Mouse (Mus musculus) hindbrain, embryonic 15.5 days (tissue): ENCODE measurements around the gene Cgnl1. TPM values are rescaled to one million over a fixed set of nuclear protein-coding genes. Genes with fewer than 3 reads are reported as not detected.

Source experiments
- ATAC-seq: fragments of 200-750 bp; cut with Nextera tagmentation; 2 replicates; pipeline ENCODE4 v1.8.0; 2017; ENCODE audit warnings: low read depth, moderate number of reproducible peaks, moderate TSS enrichment; ENCODE audit not compliant: low FRiP score
- H3K27ac ChIP-seq: fragments of 300-500 bp; sonication (generic); replicated peaks from 2 replicates; pipeline ENCODE4 v1.5.1; 2015; ENCODE audit warnings: mild to moderate bottlenecking, inconsistent platforms
- H3K27me3 ChIP-seq: fragments of 300-500 bp; sonication (generic); 2 replicates; pipeline ENCODE4 v1.6.1; 2015; ENCODE audit warnings: control low read depth, inconsistent platforms
- H3K36me3 ChIP-seq: fragments of 300-500 bp; sonication (generic); 2 replicates; pipeline ENCODE4 v1.6.1; 2015; ENCODE audit warnings: control low read depth, inconsistent platforms
- H3K4me1 ChIP-seq: fragments of 300-500 bp; sonication (generic); replicated peaks from 2 replicates; pipeline ENCODE4 v1.6.1; 2015; ENCODE audit warnings: control low read depth, inconsistent platforms
- H3K4me2 ChIP-seq: fragments of 300-500 bp; sonication (generic); 2 replicates; pipeline ENCODE4 v1.6.1; 2015; ENCODE audit warnings: moderate library complexity, mild to moderate bottlenecking, inconsistent platforms
- H3K4me3 ChIP-seq: fragments of 300-500 bp; sonication (generic); 2 replicates; pipeline ENCODE4 v1.5.1; 2015; ENCODE audit warnings: mild to moderate bottlenecking, inconsistent platforms
- H3K9ac ChIP-seq: fragments of 300-500 bp; sonication (generic); 2 replicates; pipeline ENCODE4 v1.6.1; 2015; ENCODE audit warnings: inconsistent platforms
- H3K9me3 ChIP-seq: fragments of 300-500 bp; sonication (generic); 2 replicates; pipeline ENCODE4 v1.6.1; 2016; ENCODE audit warnings: control low read depth, inconsistent platforms
- WGBS: fragments of 180-500 bp; shearing (Covaris S2); methylation state at CpG from one replicate; pipeline ENCODE4 v1.1.7; 2015; 5-methylcytosine and 5-hydroxymethylcytosine counted together
- polyA plus RNA-seq: library from polyadenylated mRNA; unstranded; fragments of >200 nt; fragmentation: Nextera tagmentation; extraction: Ambion mirVana; gene quantifications from 2 replicates; pipeline ENCODE4 v1.2.1, GENCODE M21; 2015

The Cgnl1 gene
- polyA plus RNA-seq, 1 experiment from 2014 or later, result 6.7 TPM

DNA sequence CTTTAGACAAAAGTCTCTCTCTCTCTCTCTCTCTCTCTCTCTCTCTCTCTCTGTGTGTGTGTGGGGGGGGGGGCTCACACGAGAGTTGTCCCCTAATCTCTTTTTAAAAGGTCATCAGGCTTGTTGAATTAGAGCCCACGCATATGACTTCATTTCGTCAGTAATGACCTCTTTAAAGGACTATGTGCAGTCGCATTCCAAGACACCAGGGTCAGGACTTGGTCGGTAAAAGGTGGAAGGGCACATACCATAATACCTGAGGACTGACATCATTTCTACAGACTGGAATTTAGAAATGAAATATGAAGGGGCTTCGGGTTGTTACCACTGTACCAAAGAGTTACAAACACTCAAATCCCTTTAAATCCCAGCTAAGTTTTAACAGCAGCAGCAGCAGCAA lies 32.7 kb upstream of the Cgnl1 start:
- no peaks in the 10 kb centered on the region for H3K36me3 ChIP-seq
- ATAC-seq, result no peak
- no peak overlapping the region for H3K27ac ChIP-seq
- H3K9ac ChIP-seq, result no peak overlapping the region
- H3K27me3 ChIP-seq, result no peaks in the 10 kb centered on the region
- WGBS, result 58% methylated on average over 6 of the region's 6 CpGs
- no peaks in the 10 kb centered on the region for H3K4me1 ChIP-seq
- H3K9me3 ChIP-seq, result no peaks in the 10 kb centered on the region
- no peak overlapping the region for H3K4me3 ChIP-seq
- no peak overlapping the region for H3K4me2 ChIP-seq

DNA sequence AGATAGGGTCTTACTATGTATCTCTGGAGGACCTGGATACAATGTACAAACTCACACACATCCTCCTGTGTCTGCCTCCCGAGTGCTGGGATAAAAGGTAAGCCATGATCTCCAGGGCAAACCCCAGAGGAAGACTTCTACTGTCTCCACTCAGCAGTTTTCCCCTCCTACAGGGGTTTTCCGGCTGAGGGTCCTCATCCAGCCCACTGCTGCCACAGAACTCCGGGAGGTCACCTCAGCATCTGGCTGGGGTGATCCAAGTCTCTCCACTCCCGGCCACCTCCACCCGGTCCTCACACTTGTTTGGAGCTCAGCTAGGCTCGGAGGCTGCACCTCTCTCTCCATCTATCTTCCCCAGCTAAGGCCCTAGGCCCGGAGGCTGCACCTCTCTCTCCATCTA lies 31.9 kb upstream of the Cgnl1 start:
- Histone ChIP-seq H3K27ac (no peak overlapping the region), H3K27me3 (no peaks in the 10 kb centered on the region), H3K9ac (no peak overlapping the region), H3K4me3 (no peak overlapping the region), H3K4me2 (no peak overlapping the region), H3K9me3 (no peaks in the 10 kb centered on the region), H3K4me1 (no peaks in the 10 kb centered on the region), H3K36me3 (no peaks in the 10 kb centered on the region)
- WGBS, result 62% methylated on average over 7 of the region's 7 CpGs
- ATAC-seq, result no peak

DNA sequence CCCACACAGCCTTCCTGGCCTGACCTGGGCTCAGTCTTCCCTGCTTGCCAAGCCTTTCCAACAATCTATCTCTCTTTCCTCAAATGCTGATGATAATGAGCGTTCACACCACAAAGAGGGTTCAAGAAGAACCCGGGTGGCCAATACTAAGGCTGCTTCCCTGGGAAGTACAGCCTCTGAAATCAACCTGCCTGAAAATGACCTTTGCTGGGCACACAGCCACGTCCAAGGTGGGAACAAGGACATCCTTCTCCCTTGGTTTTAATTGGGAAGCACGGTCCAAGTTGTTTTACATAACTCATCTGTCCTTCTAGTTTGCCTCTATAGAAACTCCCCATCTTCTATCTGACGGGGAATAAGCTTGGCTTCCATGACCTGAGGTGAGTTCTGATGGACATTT lies 28.2 kb upstream of the Cgnl1 start:
- no peak overlapping the region for H3K27ac ChIP-seq
- no peaks in the 10 kb centered on the region for H3K9me3 ChIP-seq
- no peak for ATAC-seq
- no peak overlapping the region for H3K4me2 ChIP-seq
- H3K36me3 ChIP-seq, result no peaks in the 10 kb centered on the region
- 82% methylated on average over 5 of the region's 5 CpGs for WGBS
- H3K9ac ChIP-seq, result no peak overlapping the region
- H3K4me1 ChIP-seq, result no peaks in the 10 kb centered on the region
- H3K27me3 ChIP-seq, result no peaks in the 10 kb centered on the region
- no peak overlapping the region for H3K4me3 ChIP-seq

DNA sequence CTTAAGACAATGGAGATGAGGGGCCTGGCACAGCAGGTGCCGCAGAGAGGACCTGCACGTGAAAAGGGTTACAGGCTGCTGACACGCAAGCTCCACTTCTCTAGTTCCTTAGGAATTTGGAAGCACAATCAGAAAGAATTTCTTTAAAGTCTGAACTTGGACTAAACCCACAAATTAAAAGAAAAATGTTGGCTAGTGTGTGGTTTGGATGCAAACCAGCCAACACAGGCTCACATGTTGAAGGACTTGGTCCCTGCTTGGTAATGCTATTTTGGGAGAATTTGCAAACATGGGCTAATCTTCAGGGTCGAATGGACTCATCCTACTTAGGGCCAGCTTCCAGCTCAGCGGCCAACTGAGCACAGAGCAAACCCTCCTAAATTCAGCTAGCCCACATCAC lies 26.8 kb upstream of the Cgnl1 start:
- ATAC-seq, result no peak
- H3K27ac ChIP-seq, result no peak overlapping the region
- H3K4me2 ChIP-seq, result no peak overlapping the region
- H3K27me3 ChIP-seq, result no peaks in the 10 kb centered on the region
- no peaks in the 10 kb centered on the region for H3K9me3 ChIP-seq
- 56% methylated on average over 5 of the region's 5 CpGs for WGBS
- no peaks in the 10 kb centered on the region for H3K4me1 ChIP-seq
- no peak overlapping the region for H3K4me3 ChIP-seq
- no peaks in the 10 kb centered on the region for H3K36me3 ChIP-seq
- no peak overlapping the region for H3K9ac ChIP-seq

DNA sequence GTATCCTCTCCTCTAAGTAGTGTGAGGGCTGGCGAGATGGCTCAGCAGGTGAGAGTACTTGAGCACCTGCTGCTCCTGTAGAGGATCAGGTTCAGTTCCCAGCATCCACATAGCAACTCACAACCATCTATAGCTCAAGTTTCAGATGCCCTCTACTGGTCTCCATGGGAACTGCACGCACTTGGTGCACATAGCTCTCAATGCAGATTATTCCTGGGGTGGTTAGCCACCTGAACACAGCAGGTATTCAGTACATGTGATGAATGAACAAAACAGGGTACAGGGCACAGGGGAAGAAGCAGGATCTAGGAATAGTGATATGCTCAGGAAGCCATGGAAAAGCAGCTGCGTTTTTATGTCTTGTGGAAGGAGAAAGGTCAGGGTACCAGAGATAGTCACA lies 6.0 kb upstream of the Cgnl1 start:
- H3K9ac ChIP-seq, result no peak overlapping the region
- H3K9me3 ChIP-seq, result no peaks in the 10 kb centered on the region
- no peak overlapping the region for H3K4me2 ChIP-seq
- 88% methylated on average over 3 of the region's 3 CpGs for WGBS
- no peak overlapping the region for H3K27ac ChIP-seq
- H3K4me3 ChIP-seq, result no peak overlapping the region
- H3K4me1 ChIP-seq, result no peaks in the 10 kb centered on the region
- H3K36me3 ChIP-seq, result no peaks in the 10 kb centered on the region
- no peak for ATAC-seq
- H3K27me3 ChIP-seq, result 0 out of 2 replicates have a peak, but pooled peaks cover 3% of the 10 kb centered on the region

DNA sequence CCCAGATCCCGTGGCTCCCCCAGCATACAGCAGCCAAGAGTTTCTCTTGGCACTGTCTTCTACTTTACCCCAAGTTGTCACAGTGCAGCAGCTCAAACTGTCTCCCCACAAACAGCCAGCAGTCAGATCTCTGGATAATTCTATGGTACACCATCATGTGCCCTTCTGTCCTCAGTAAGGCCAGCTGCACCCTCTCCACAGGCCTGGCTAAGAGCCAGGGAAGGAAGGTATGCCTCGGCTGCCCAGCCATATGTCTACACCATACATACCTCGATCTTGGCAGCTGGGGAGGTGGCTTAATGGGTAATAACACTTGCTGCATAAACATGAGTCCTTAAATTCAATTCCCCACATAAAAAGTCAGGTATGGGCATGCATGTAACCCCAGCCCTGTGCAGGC lies 4.9 kb upstream of the Cgnl1 start:
- Histone ChIP-seq H3K9ac (no peak overlapping the region), H3K36me3 (no peaks in the 10 kb centered on the region), H3K4me2 (no peak overlapping the region), H3K4me1 (peaks cover 5% of the 10 kb centered on the region), H3K27me3 (peaks cover 3% of the 10 kb centered on the region; the same call in 1 of the 2 replicates), H3K9me3 (no peaks in the 10 kb centered on the region), H3K27ac (no peak overlapping the region), H3K4me3 (no peak overlapping the region)
- 71% methylated on average over 3 of the region's 3 CpGs for WGBS
- ATAC-seq, result no peak

DNA sequence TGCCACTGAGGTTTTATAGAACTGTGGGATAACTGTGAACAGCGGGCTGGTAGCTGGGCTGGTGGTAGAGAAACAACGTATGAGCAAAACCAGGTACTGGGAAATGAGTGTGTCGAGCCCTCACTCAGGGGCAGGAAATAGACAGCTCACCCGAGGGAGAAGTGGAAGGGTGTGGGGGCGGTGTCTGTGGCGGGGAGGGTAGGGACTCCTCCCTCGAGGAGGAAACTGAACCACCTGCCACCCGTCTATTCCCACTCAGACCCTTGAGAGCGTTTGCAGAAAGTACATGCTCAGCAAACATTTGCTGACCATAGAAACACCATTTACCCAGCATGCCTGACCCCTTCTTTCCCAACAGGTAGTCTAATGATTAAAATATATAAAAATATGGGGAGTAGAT lies 2.2 kb upstream of the Cgnl1 start:
- H3K36me3 ChIP-seq, result no peaks in the 10 kb centered on the region
- no peak overlapping the region for H3K27ac ChIP-seq
- no peak overlapping the region for H3K4me2 ChIP-seq
- peaks cover 15% of the 10 kb centered on the region for H3K4me1 ChIP-seq
- no peaks in the 10 kb centered on the region for H3K9me3 ChIP-seq
- H3K9ac ChIP-seq, result no peak overlapping the region
- no peak for ATAC-seq
- 81% methylated on average over 9 of the region's 9 CpGs for WGBS
- peaks cover 10% of the 10 kb centered on the region for H3K27me3 ChIP-seq
- H3K4me3 ChIP-seq, result no peak overlapping the region

DNA sequence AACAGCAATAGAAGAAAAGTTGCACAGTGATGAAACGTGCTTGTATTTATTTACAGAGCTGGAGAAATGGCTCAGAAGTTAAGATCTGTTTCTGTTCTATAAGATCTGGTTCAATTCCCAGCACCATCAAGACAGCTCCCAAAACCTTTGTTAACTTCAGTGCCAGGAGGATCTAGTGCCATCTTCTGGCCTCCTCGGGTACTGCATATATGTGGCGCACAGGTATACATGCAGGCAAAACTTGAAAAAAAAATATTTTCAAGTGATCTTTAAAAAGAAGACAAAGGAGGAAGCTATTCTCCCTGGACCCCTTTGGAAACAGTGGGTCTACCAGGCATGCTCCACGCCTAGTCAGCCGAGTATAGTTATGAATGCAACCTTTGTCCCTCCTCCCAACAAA lies 936 bp upstream of the Cgnl1 start:
- no peaks in the 10 kb centered on the region for H3K9me3 ChIP-seq
- no peak overlapping the region for H3K4me2 ChIP-seq
- peaks cover 15% of the 10 kb centered on the region for H3K4me1 ChIP-seq
- no peak overlapping the region for H3K4me3 ChIP-seq
- H3K27ac ChIP-seq, result no peak overlapping the region
- H3K27me3 ChIP-seq, result peaks cover 14% of the 10 kb centered on the region
- ATAC-seq, result no peak
- H3K9ac ChIP-seq, result no peak overlapping the region
- no peaks in the 10 kb centered on the region for H3K36me3 ChIP-seq
- 73% methylated on average over 5 of the region's 5 CpGs for WGBS

DNA sequence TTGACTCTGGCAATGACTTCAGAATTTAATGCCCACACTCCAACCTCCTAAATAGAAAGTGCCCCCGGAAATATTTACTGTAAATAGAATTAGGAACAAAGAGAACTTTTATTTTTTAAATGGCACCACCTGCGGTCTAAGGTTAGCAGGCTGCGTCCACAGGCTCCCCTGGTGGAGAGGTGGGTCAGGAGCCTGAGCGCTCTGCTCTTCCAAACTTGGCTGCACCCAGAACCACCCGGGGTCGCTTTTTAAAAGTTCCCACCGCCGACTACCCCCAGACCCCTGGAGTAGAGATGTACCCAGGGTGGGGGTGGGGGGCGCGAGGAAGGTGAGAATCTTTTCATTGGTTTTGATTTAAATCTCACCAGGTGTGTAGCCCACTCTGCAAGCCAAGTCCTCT lies 918 bp downstream of the Cgnl1 start:
- H3K9me3 ChIP-seq, result no peaks in the 10 kb centered on the region
- H3K4me3 ChIP-seq, result peak overlapping the region; percentile 65
- 0 out of 2 replicates have a peak overlapping the region, but pooled peaks have one; percentile 60 for H3K9ac ChIP-seq
- H3K4me2 ChIP-seq, result peak overlapping the region; percentile 96
- peaks cover 15% of the 10 kb centered on the region for H3K4me1 ChIP-seq
- H3K27me3 ChIP-seq, result peaks cover 14% of the 10 kb centered on the region
- no peak overlapping the region for H3K27ac ChIP-seq
- 2% methylated on average over 10 of the region's 10 CpGs for WGBS
- H3K36me3 ChIP-seq, result no peaks in the 10 kb centered on the region
- ATAC-seq, result no peak

DNA sequence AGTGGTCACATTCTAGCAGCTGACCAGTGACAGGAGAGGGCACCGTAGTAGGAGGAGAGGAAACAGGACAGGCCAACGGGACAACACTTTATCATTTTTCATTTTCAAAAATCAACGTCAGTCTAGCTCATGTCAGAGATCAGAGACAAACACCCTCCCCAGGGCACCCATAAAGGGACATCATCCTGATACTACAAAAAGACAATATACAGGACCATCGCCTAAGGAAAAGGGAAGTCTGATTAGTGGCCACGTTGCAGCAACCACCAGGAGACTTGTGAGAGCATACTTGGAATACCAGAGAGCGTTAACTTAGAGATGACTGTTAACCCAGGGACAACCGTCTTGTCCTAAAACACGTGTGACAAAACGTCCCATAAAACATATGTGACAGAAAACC lies 1.7 kb downstream of the Cgnl1 start:
- ATAC-seq, result no peak
- no peak overlapping the region for H3K9ac ChIP-seq
- H3K27ac ChIP-seq, result no peak overlapping the region
- peak overlapping the region; percentile 65; the same call in 1 of the 2 replicates for H3K4me3 ChIP-seq
- peaks cover 14% of the 10 kb centered on the region for H3K27me3 ChIP-seq
- WGBS, result 37% methylated on average over 9 of the region's 9 CpGs
- H3K36me3 ChIP-seq, result no peaks in the 10 kb centered on the region
- H3K4me2 ChIP-seq, result peak overlapping the region; percentile 96
- H3K9me3 ChIP-seq, result no peaks in the 10 kb centered on the region
- H3K4me1 ChIP-seq, result peaks cover 15% of the 10 kb centered on the region

DNA sequence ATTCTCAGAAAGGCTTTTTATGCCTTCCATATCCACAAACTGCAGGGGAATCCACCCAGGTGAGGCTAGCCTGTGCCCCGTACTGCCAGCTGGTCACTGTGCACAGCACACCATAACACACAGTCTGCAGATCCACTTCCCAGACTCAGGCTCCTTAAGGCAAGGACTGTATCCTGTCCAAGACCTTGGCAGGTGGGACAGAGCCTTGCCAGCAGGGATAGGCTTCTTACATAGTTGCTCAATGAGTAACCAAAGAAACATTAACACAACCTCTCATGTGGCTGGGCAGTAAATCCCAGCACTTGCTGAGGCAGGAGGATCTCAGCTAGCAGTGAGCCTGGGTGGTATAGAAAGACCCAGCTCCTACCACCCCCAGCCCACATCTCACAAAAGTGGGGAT lies 3.3 kb downstream of the Cgnl1 start:
- 96% methylated on average over 1 of the region's 1 CpGs for WGBS
- no peak overlapping the region for H3K4me2 ChIP-seq
- peaks cover 15% of the 10 kb centered on the region for H3K4me1 ChIP-seq
- no peak overlapping the region for H3K27ac ChIP-seq
- no peak overlapping the region for H3K9ac ChIP-seq
- H3K4me3 ChIP-seq, result no peak overlapping the region
- ATAC-seq, result no peak
- no peaks in the 10 kb centered on the region for H3K36me3 ChIP-seq
- peaks cover 14% of the 10 kb centered on the region for H3K27me3 ChIP-seq
- no peaks in the 10 kb centered on the region for H3K9me3 ChIP-seq

DNA sequence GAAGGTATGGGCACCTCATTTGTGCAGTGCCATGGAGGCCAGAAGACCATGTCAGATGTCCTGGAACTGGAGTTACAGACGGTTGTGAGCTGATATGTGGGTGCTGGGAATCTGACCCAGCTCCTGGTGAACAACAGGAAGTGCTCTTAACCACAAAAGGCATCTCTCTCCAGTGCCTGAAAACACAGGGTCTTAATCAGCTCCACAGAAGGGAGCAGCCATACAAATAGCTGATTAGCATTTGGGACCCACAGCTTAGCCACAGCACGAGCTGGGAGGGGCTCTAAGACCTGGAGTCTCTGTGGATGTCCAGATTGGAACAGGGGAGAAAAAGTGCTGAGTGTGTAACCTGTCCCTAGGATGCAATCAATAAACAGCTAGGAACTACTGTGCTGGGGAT lies 4.5 kb downstream of the Cgnl1 start:
- 48% methylated on average over 2 of the region's 2 CpGs for WGBS
- H3K4me1 ChIP-seq, result peaks cover 15% of the 10 kb centered on the region
- no peaks in the 10 kb centered on the region for H3K36me3 ChIP-seq
- no peak overlapping the region for H3K9ac ChIP-seq
- H3K27me3 ChIP-seq, result peaks cover 11% of the 10 kb centered on the region
- no peak for ATAC-seq
- no peaks in the 10 kb centered on the region for H3K9me3 ChIP-seq
- H3K27ac ChIP-seq, result no peak overlapping the region
- H3K4me3 ChIP-seq, result no peak overlapping the region
- H3K4me2 ChIP-seq, result no peak overlapping the region

DNA sequence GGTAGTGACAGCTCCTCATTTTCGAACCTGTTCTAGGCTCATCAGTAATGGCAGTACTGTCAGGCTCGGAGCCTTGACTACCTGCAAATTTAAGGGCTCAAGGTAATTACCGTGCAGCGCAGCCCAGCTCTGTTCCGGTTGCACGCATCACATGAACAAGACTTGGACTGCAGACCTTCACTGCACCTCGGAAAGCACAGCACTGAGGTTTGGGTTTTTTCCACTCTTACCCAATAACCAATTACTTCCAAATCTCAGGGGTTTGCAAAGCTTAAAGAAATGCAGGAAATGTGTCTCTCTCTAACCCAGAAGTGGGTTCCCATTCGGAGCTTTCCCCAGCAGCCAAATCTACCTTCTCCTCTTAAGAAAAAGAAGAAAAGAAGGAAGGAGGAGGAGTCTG lies 5.1 kb downstream of the Cgnl1 start:
- H3K36me3 ChIP-seq, result no peaks in the 10 kb centered on the region
- no peak overlapping the region for H3K4me3 ChIP-seq
- peaks cover 11% of the 10 kb centered on the region for H3K27me3 ChIP-seq
- no peak overlapping the region for H3K9ac ChIP-seq
- no peak for ATAC-seq
- H3K9me3 ChIP-seq, result no peaks in the 10 kb centered on the region
- H3K4me2 ChIP-seq, result no peak overlapping the region
- WGBS, result 75% methylated on average over 8 of the region's 8 CpGs
- H3K4me1 ChIP-seq, result peaks cover 10% of the 10 kb centered on the region
- no peak overlapping the region for H3K27ac ChIP-seq
